Mouse (Mus musculus) ES-E14 (cell line): ENCODE measurements around the gene Gng7.

Experiments used
- CHD2 ChIP-seq: IDR thresholded peaks from 2 replicates; pipeline ENCODE4 v1.6.1; 2014; ENCODE audit warnings: mild to moderate bottlenecking, low read depth, low read length, inconsistent platforms
- MAFK ChIP-seq: IDR thresholded peaks from 2 replicates; pipeline ENCODE4 v1.6.1; 2014; ENCODE audit warnings: mild to moderate bottlenecking, low read depth, low read length, inconsistent platforms; ENCODE audit not compliant: insufficient read depth
- ZC3H11A ChIP-seq: IDR thresholded peaks from 2 replicates; pipeline ENCODE4 v1.6.1; 2012; ENCODE audit warnings: low read depth, mild to moderate bottlenecking, inconsistent platforms, low read length, borderline replicate concordance
- ZNF384 ChIP-seq: IDR thresholded peaks from 2 replicates; pipeline ENCODE4 v1.6.1; 2012; ENCODE audit warnings: low read depth, low read length, inconsistent platforms

- TF ChIP-seq CHD2 (no peak), MAFK (no peak), ZC3H11A (no peak), ZNF384 (no peak)
Measured at GRCm38 (mm10) chr10:80997332-80997731, 17.4 kb downstream of the Gng7 start.
